Mouse (Mus musculus) MEL (cell line): Measurements from ENCODE around the gene Eef1akmt2. TPM values are rescaled to one million over a fixed set of nuclear protein-coding genes. Genes with fewer than 3 reads are reported as not detected.
A peak's percentile ranks its signal among the peaks of the same experiment; 100 is the strongest.

Experiments
- DNase-seq: peaks from one replicate; pipeline ENCODE4 v3.0.0; 2011; ENCODE audit warnings: low read depth, low spot score
- H3K27ac ChIP-seq: 2 replicates; pipeline ENCODE4 v1.5.1; 2012; ENCODE audit warnings: low read depth, mild to moderate bottlenecking, control low read depth, low read length, moderate library complexity; ENCODE audit not compliant: control insufficient read depth
- H3K27me3 ChIP-seq, 2 experiments: fragments of 150-350 bp in 1 of 2; sonication (generic) in 1 of 2; 2 replicates each; pipeline ENCODE4 v1.6.1; 2012; ENCODE audit warnings: low read length in 2 of 2, mild to moderate bottlenecking in 2 of 2, improper control_type of control experiment in 1 of 2, moderate library complexity in 1 of 2; ENCODE audit not compliant: insufficient read depth in 2 of 2, control insufficient read depth in 1 of 2
- H3K36me3 ChIP-seq, 2 experiments: 2 replicates each; pipeline ENCODE4 v1.6.1; 2012 to 2014; ENCODE audit warnings: low read length in 2 of 2, improper control_type of control experiment in 1 of 2, inconsistent platforms in 1 of 2, mild to moderate bottlenecking in 1 of 2; ENCODE audit not compliant: insufficient read depth in 2 of 2, control insufficient read depth in 1 of 2
- H3K4me1 ChIP-seq, 2 experiments: fragments of 150-350 bp in 1 of 2; sonication (generic) in 1 of 2; 2 replicates each; pipeline ENCODE4 v1.6.1; 2012; ENCODE audit warnings: low read length in 2 of 2, improper control_type of control experiment in 1 of 2, mild to moderate bottlenecking in 1 of 2; ENCODE audit not compliant: insufficient read depth in 2 of 2, control insufficient read depth in 1 of 2
- H3K4me3 ChIP-seq, 2 experiments: fragments of 150-350 bp in 1 of 2; sonication (generic) in 1 of 2; 2 replicates each; pipeline ENCODE4 v1.5.1; 2012; ENCODE audit warnings: low read depth in 2 of 2, low read length in 2 of 2, mild to moderate bottlenecking in 2 of 2, moderate library complexity in 2 of 2, control low read depth in 1 of 2, improper control_type of control experiment in 1 of 2; ENCODE audit not compliant: control insufficient read depth in 1 of 2, insufficient read depth in 1 of 2
- H3K79me2 ChIP-seq: 2 replicates; pipeline ENCODE4 v1.6.1; 2012; ENCODE audit warnings: mild to moderate bottlenecking, low read length, moderate library complexity; ENCODE audit not compliant: control insufficient read depth, poor library complexity, insufficient read depth
- H3K9ac ChIP-seq: 2 replicates; pipeline ENCODE4 v1.6.1; 2012; ENCODE audit warnings: low read depth, mild to moderate bottlenecking, control low read depth, low read length, moderate library complexity; ENCODE audit not compliant: control insufficient read depth, poor library complexity, severe bottlenecking
- H3K9me3 ChIP-seq: fragments of 150-350 bp; sonication (generic); replicated peaks from 2 replicates; pipeline ENCODE4 v1.6.1; 2012; ENCODE audit warnings: mild to moderate bottlenecking, low read length, improper control_type of control experiment, moderate library complexity; ENCODE audit not compliant: insufficient read depth
- CHD2 ChIP-seq: IDR thresholded peaks from 2 replicates; pipeline ENCODE4 v1.6.1; 2011; ENCODE audit warnings: low read length, improper control_type of control experiment
- CTCF ChIP-seq, 3 experiments: IDR thresholded peaks in 2 of 3; conservative IDR thresholded peaks in 1 of 3; 2 replicates each; pipeline ENCODE4 v1.5.1; 2011 to 2012; ENCODE audit warnings: low read length in 3 of 3, low read depth in 2 of 3, mild to moderate bottlenecking in 2 of 3, improper control_type of control experiment in 1 of 3, inconsistent platforms in 1 of 3, mixed read lengths in 1 of 3, moderate library complexity in 1 of 3; ENCODE audit not compliant: control insufficient read depth in 1 of 3, insufficient read depth in 1 of 3, poor library complexity in 1 of 3, severe bottlenecking in 1 of 3
- EP300 ChIP-seq, 2 experiments: IDR thresholded peaks; 2 replicates each; pipeline ENCODE4 v1.6.1; 2011; ENCODE audit warnings: improper control_type of control experiment in 2 of 2, low read length in 2 of 2, low read depth in 1 of 2, mild to moderate bottlenecking in 1 of 2
- GATA1 ChIP-seq: IDR thresholded peaks from 2 replicates; pipeline ENCODE4 v1.6.1; 2011; ENCODE audit warnings: low read depth, low read length, improper control_type of control experiment
- MAFK ChIP-seq: IDR thresholded peaks from 2 replicates; pipeline ENCODE4 v1.6.1; 2011; ENCODE audit warnings: low read depth, mild to moderate bottlenecking, low read length, improper control_type of control experiment, borderline replicate concordance
- MEF2A ChIP-seq: IDR thresholded peaks from 2 replicates; pipeline ENCODE4 v1.6.1; 2014; ENCODE audit warnings: low read depth, mild to moderate bottlenecking, inconsistent platforms, low read length, improper control_type of control experiment; ENCODE audit not compliant: poor library complexity, insufficient replicate concordance, severe bottlenecking; ENCODE audit errors: extremely low read depth
- MYB ChIP-seq: IDR thresholded peaks from 2 replicates; pipeline ENCODE4 v1.6.1; 2011; ENCODE audit warnings: mild to moderate bottlenecking, low read depth, low read length, improper control_type of control experiment
- NRF1 ChIP-seq: IDR thresholded peaks from 2 replicates; pipeline ENCODE4 v1.6.1; 2014; ENCODE audit warnings: low read depth, mild to moderate bottlenecking, inconsistent platforms, low read length, improper control_type of control experiment, moderate library complexity; ENCODE audit not compliant: poor library complexity, insufficient read depth, severe bottlenecking
- POLR2AphosphoS2 ChIP-seq: IDR thresholded peaks from 2 replicates; pipeline ENCODE4 v1.6.1; 2011; ENCODE audit warnings: low read length, improper control_type of control experiment
- RAD21 ChIP-seq: IDR thresholded peaks from 2 replicates; pipeline ENCODE4 v1.6.1; 2011; ENCODE audit warnings: mild to moderate bottlenecking, low read depth, low read length, improper control_type of control experiment
- SIN3A ChIP-seq: IDR thresholded peaks from 2 replicates; pipeline ENCODE4 v1.6.1; 2012; ENCODE audit warnings: low read length, improper control_type of control experiment, inconsistent platforms
- SMC3 ChIP-seq: IDR thresholded peaks from 2 replicates; pipeline ENCODE4 v1.6.1; 2011; ENCODE audit warnings: low read depth, low read length, improper control_type of control experiment
- TAL1 ChIP-seq: IDR thresholded peaks from 2 replicates; pipeline ENCODE4 v1.6.1; 2012; ENCODE audit warnings: mild to moderate bottlenecking, inconsistent platforms, low read length, moderate library complexity, mixed read lengths
- TBP ChIP-seq: IDR thresholded peaks from 2 replicates; pipeline ENCODE4 v1.8.0; 2011; ENCODE audit warnings: low read depth, low read length, improper control_type of control experiment
- USF1 ChIP-seq: IDR thresholded peaks from 2 replicates; pipeline ENCODE4 v1.6.1; 2014; ENCODE audit warnings: low read depth, mild to moderate bottlenecking, inconsistent platforms, low read length, improper control_type of control experiment, moderate library complexity
- ZC3H11A ChIP-seq: IDR thresholded peaks from 2 replicates; pipeline ENCODE4 v1.6.1; 2012; ENCODE audit warnings: low read depth, mild to moderate bottlenecking, inconsistent platforms, low read length, improper control_type of control experiment
- ZKSCAN1 ChIP-seq: IDR thresholded peaks from 2 replicates; pipeline ENCODE4 v1.6.1; 2012; ENCODE audit warnings: low read depth, mild to moderate bottlenecking, inconsistent platforms, low read length, improper control_type of control experiment, moderate library complexity
- polyA plus RNA-seq, 2 experiments: library from polyadenylated mRNA; stranded (reverse) in 1 of 2; unstranded in 1 of 2; fragments of >175 nt in 1 of 2; fragments of >200 nt in 1 of 2; gene quantifications; 2 replicates each; pipeline versions ENCODE4 v1.2.1 to v1.2.4; 2012; ENCODE audit warnings: low replicate concordance in 2 of 2, low read depth in 1 of 2; ENCODE audit not compliant: insufficient read length in 2 of 2, insufficient read depth in 1 of 2, missing spikeins in 1 of 2
- total RNA-seq: library from RNA; depleted of rRNA; stranded (reverse); fragments of 300-350 nt; gene quantifications from 2 replicates; pipeline ENCODE4 v1.2.3, GENCODE M21; 2012

The Eef1akmt2 gene
- total and polyA plus RNA-seq, 3 experiments, result 26.9 to 330 (median 27.0) TPM

DNA sequence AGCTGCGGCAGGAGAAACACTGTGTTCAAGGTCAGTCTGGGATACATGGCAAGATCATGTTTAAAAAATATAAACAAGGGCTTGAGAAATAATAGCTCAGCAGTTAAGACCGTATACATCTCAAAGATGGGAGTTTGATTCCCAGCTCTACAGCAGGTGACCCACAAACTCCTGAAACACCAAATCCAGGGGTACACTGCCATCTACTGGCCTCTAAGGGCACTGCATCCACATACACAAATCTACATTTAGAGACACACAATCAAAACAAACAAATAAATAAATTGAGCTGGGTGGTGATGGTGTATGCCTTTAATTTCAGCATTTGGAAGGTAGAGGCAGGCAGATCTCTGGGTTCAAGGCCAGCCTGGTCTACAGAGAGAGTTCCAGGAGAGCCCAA lies 45.8 kb upstream of the Eef1akmt2 start:
- H3K27ac ChIP-seq, result no peak overlapping the region
- no peak overlapping the region for H3K9ac ChIP-seq
- TF ChIP-seq NRF1 (no peak), RAD21 (peak; percentile 96), ZC3H11A (peak; percentile 83), POLR2AphosphoS2 (no peak), ZKSCAN1 (no peak), SMC3 (peak; percentile 86), TAL1 (no peak), CTCF (IDR thresholded peaks at IDR 0.05 in 2 of 3, conservative IDR thresholded peaks at IDR 0.05 in 1 of 3; ENCODE audit: control insufficient read depth in 1 of 3, insufficient read depth in 1 of 3, low read depth in 2 of 3, low read length in 3 of 3, poor library complexity in 1 of 3, severe bottlenecking in 1 of 3) (peak; percentile 76 to 93 (median 93)), CHD2 (no peak), USF1 (peak; percentile 34; the same call in 1 of the 2 replicates)
- peak; percentile 81 for DNase-seq
- H3K27me3 ChIP-seq, result no peaks in the 10 kb centered on the region
- peaks cover 0 to 7% of the 10 kb centered on the region in 2 experiments; a peak in 3 of 4 replicates for H3K4me1 ChIP-seq
- H3K9me3 ChIP-seq, result no peaks in the 10 kb centered on the region
- H3K4me3 ChIP-seq, result no peak overlapping the region
- H3K36me3 ChIP-seq, result no peaks in the 10 kb centered on the region; a peak in 1 of 4 replicates
- no peaks in the 10 kb centered on the region for H3K79me2 ChIP-seq

DNA sequence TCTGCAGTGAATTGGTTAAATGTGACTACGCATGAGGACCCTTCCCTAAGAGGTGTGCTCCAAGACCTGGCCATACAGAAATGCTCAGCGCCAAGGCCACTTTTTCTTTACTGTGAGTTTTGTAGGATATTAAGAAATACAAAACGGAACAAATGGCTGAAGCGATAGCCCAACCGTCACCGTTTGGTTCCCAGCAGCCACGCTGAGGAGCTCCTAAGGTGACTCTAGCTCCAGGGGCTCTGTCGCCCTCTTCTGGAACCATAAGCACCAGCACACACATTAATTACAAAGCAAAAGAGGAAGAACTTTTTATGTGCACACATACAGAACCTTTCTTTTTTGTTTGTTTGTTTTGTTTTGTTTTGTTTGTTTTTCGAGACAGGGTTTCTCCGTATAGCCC lies 44.8 kb upstream of the Eef1akmt2 start:
- no peaks in the 10 kb centered on the region for H3K79me2 ChIP-seq
- H3K4me1 ChIP-seq, result peaks cover 4 to 11% of the 10 kb centered on the region in 2 experiments
- no peaks in the 10 kb centered on the region for H3K27me3 ChIP-seq
- no peaks in the 10 kb centered on the region for H3K9me3 ChIP-seq
- H3K36me3 ChIP-seq, result no peaks in the 10 kb centered on the region; a peak in 1 of 4 replicates
- peak overlapping the region; percentile 50 for H3K27ac ChIP-seq
- H3K9ac ChIP-seq, result no peak overlapping the region
- DNase-seq, result peak; percentile 90
- TF ChIP-seq CTCF (IDR thresholded peaks at IDR 0.05 in 2 of 3, conservative IDR thresholded peaks at IDR 0.05 in 1 of 3; ENCODE audit: control insufficient read depth in 1 of 3, insufficient read depth in 1 of 3, low read depth in 2 of 3, low read length in 3 of 3, poor library complexity in 1 of 3, severe bottlenecking in 1 of 3) (peak; percentile 65 to 84 (median 74)), ZC3H11A (peak; percentile 73), SMC3 (peak; percentile 84), TBP (peak; percentile 28; the same call in 1 of the 2 replicates), NRF1 (no peak), MEF2A (no peak), MYB (peak; percentile 85), RAD21 (peak; percentile 81), MAFK (no peak), GATA1 (peak; percentile 40; the same call in 1 of the 2 replicates), SIN3A (peak; percentile 13; the same call in 1 of the 2 replicates), EP300 (IDR thresholded peaks at IDR 0.05; ENCODE audit: low read depth in 1 of 2, low read length in 2 of 2) (peak; percentile 33 to 74; a peak in 3 of 4 replicates)
- no peak overlapping the region for H3K4me3 ChIP-seq
